Mouse (Mus musculus) liver, embryonic 14.5 days (tissue): Measurements from ENCODE around the gene Wfdc15b.

Experiments
- CTCF ChIP-seq: IDR thresholded peaks from 2 replicates; pipeline ENCODE4 v1.5.1; 2016; ENCODE audit warnings: antibody characterized with exemption, low read depth, control low read depth
- EP300 ChIP-seq: IDR thresholded peaks from 2 replicates; pipeline ENCODE4 v1.6.1; 2016; ENCODE audit warnings: antibody characterized with exemption, low read depth

DNA sequence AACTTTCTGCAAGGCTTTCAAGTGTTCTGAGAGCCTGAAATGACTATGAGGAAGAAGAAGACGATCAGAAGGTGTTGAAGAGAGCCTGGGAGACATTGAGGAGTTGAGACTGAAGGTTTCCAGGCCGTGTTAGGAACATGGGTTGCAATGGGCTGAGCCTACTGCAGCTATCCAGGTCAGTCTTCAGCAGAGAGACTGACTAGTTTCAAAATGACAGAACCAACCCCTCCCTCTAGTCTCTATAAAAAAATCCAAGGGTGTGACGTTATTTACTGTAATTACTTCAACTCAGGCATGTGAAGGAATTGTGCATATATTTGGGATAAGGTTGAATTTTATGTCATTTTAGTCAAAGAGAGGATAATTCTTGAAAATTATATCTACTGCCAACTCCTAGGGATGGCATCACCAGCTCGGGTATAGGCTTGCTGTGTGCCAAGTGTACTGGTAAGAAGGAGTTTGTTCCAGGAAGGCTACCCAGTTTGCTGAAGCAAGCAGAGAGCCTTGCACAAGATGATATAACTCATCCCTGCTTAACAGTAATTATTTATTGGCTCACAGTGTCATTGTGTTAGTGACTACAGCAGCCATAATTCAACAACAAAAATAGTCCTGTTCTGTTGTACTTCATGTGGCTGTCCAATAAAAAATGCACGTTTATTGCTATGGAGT, 26.4 kb downstream of the Wfdc15b start:
- TF ChIP-seq CTCF = no peak
- TF ChIP-seq EP300 = no peak
